Mouse (Mus musculus): ENCODE data around the gene Dusp6.

- no peak for TF ChIP-seq CTCF (IDR thresholded peaks at IDR 0.05; ENCODE audit: low read depth, low read length)
- TF ChIP-seq POLR2A (IDR thresholded peaks at IDR 0.05; ENCODE audit: extremely low read depth, insufficient read depth, low read length), result no peak
Measured at GRCm38 (mm10) chr10:99255830-99256570, 7.0 kb upstream of the Dusp6 start.
